Mouse (Mus musculus): ENCODE measurements around the gene Ifna1. TPM values are rescaled to one million over a fixed set of nuclear protein-coding genes. Genes with fewer than 3 reads are reported as not detected.
"Not testable (repeated sequence)": the region's sequence is repeated elsewhere in the genome, so short reads cannot be mapped to it uniquely, and the experiment has no call there.

Gene Ifna1
- polyA plus RNA-seq (2012; rRNA removed): not detected in 2 replicates

DNA sequence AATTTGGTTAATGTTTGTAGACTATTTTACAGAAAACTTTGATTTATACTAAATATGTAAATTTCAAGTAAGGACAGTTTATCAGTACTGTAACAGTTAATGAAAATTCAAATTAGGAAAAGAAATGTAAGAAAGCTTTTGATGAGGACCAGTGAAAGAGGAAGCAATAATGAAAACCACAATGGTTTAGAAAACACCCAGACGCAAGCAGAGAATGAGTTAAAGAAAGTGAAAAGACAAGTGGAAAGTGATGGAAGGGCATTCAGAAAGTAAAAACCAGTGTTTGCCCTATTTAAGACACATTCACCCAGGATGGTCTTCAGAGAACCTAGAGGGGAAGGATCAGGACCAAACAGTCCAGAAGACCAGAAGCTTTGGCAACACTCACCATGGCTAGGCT, at the start of gene Ifna1:
Gene Ifna1 (plus strand): TSS at position 390 of the 400 bp plus-strand sequence.
- no peak for DNase-seq (ENCODE audit: low read depth)
- no peak for TF ChIP-seq POLR2A (IDR thresholded peaks at IDR 0.05; ENCODE audit: borderline replicate concordance, extremely low read depth, insufficient read depth, insufficient read length, poor library complexity, severe bottlenecking)
- no peak for TF ChIP-seq CTCF (IDR thresholded peaks at IDR 0.05; ENCODE audit: borderline replicate concordance, extremely low read depth, insufficient read depth, insufficient read length)

DNA sequence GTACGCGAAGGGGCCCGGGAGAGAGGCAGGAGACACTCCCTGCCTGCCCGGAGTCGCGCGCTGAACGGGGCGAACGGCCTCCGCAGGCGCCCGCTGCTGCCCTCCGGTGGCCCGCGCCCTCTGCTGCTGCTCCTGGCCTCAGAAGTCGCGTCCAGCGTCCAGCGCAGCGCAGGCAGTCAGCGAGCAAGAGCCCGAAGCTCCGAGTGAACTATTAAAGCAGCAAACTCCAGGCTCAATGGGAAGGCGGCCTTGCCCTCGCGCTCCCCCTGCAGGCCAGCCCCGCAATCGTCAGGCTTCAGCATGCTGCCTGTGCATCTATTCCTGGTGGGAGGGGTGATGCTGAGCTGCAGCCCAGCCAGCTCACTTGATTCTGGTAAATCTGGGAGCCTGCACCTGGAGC, 46.9 kb upstream of the Ifna1 start, which contains the start of gene Gm13287:
Gene Gm13287 (plus strand): TSS at position 301 of the 400 bp plus-strand sequence.
- DNase-seq (ENCODE audit: low read depth): not testable (repeated sequence)

DNA sequence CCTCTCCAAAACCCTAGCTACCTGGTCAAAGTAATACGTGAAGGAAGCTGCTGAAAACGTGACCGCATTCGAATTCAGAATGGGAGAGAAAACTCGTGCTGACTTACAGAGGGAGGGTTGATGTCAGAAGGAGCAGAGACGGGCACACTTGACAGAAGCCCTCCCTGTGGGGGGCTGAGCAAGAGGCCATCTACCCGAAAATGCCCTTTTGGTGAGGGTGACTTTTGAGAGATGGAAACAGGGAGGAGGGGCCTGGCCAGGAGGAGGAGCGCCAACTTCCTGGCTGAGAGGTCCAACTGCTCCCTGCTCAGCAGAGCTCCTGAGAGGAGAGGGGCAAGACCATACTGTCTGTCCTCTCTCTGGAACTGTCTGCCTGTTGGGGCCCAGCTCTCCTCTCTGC, 44.7 kb upstream of the Ifna1 start, which contains the start of gene Gm13288:
Gene Gm13288 (plus strand): TSS at position 301 of the 400 bp plus-strand sequence.
- DNase-seq (ENCODE audit: low read depth): not testable (repeated sequence)

DNA sequence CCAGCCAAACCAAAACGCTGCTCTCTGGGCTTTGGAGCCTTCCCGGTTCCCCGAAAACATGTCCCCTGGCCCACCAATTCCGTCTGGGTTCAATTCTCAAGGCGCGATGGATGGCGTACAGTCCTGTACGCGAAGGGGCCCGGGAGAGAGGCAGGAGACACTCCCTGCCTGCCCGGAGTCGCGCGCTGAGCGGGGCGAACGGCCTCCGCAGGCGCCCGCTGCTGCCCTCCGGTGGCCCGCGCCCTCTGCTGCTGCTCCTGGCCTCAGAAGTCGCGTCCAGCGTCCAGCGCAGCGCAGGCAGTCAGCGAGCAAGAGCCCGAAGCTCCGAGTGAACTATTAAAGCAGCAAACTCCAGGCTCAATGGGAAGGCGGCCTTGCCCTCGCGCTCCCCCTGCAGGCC, 44.1 kb upstream of the Ifna1 start:
- not testable (repeated sequence) for DNase-seq (ENCODE audit: low read depth)

DNA sequence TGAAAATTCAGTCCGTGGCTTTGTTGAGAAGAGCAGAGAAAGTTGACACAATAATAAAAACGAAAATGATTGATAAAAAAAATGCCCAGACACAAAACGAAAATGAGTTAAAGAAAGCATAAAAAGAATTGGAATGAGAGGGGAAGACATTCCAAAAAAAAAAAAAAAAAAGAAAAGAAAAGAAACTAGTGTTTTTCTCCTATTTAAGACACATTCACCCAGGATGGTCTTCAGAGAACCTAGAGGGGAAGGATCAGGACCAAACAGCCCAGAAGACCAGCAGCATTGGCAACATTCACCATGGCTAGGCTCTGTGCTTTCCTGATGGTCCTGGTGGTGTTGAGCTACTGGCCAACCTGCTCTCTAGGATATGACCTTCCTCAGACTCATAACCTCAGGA, 34.0 kb upstream of the Ifna1 start, which contains the start of gene Ifna7:
Gene Ifna7 (plus strand): TSS at position 301 of the 400 bp plus-strand sequence.
- DNase-seq (ENCODE audit: low read depth): no peak
- TF ChIP-seq POLR2A (IDR thresholded peaks at IDR 0.05; ENCODE audit: borderline replicate concordance, extremely low read depth, insufficient read depth, insufficient read length, poor library complexity, severe bottlenecking) (no peak), CTCF (IDR thresholded peaks at IDR 0.05; ENCODE audit: borderline replicate concordance, extremely low read depth, insufficient read depth, insufficient read length) (no peak)

DNA sequence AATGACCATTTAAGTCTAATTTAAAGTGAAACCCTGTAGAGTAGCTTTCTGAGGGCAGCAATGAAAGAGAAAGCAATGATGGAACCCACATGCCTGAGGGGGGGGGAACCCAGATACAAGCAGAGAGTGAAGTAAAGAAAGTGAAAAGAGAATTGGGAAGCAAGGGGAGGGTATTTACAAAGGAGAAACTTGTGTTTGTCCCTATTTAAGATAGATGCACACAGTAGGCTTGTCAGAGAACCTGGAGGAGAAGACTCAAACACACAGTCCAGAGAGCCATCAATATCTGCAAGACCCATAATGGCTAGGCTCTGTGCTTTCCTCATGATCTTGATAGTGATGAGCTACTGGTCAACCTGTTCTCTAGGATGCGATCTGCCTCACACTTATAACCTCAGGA, 30.2 kb upstream of the Ifna1 start, which contains the start of gene Ifna11:
Gene Ifna11 (plus strand): TSS at position 301 of the 400 bp plus-strand sequence.
- no peak for DNase-seq (ENCODE audit: low read depth)
- no peak for TF ChIP-seq CTCF (IDR thresholded peaks at IDR 0.05; ENCODE audit: borderline replicate concordance, extremely low read depth, insufficient read depth, insufficient read length)
- no peak for TF ChIP-seq POLR2A (IDR thresholded peaks at IDR 0.05; ENCODE audit: borderline replicate concordance, extremely low read depth, insufficient read depth, insufficient read length, poor library complexity, severe bottlenecking)

DNA sequence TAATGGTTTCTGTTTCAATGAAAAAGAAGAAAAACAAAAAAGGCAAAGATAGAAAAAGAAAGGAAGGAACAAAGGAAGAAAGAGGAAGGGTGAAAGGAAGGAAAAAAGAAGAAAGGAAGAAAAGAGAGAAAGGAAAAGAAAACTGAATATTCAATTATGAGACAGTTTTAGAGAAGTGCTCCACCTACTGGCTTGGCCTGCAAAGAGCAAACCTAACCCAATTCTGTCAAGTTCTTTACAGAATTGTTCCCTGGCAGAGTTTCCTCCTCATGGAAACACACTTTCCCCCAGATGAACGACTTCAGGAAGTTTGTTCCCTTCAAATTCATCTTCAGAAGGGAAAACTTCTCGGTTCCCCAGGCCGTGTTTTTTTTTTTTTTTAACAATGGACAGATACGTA, 26.9 kb upstream of the Ifna1 start:
- TF ChIP-seq POLR2A (IDR thresholded peaks at IDR 0.05; ENCODE audit: borderline replicate concordance, extremely low read depth, insufficient read depth, insufficient read length, poor library complexity, severe bottlenecking) (no peak), CTCF (IDR thresholded peaks at IDR 0.05; ENCODE audit: borderline replicate concordance, extremely low read depth, insufficient read depth, insufficient read length) (peak; percentile 47; the same call in 1 of the 2 replicates)
- DNase-seq (ENCODE audit: low read depth): peak; percentile 21

DNA sequence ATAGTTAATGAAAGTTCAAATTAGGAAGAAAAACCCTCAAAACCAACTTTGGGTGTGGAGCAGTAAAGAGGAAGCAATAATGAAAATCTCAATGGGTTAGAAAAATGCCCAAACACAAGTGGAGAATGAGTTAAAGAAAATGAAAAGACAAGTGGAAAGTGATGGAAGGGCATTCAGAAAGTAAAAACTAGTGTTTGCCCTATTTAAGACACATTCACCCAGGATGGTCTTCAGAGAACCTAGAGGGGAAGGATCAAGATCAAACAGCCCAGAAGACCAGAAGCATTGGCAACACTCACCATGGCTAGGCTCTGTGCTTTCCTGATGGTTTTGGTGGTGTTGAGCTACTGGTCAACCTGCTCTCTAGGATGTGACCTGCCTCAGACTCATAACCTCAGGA, 22.8 kb upstream of the Ifna1 start, which contains the start of gene Ifna6:
Gene Ifna6 (plus strand): TSS at position 301 of the 400 bp plus-strand sequence.
- DNase-seq (ENCODE audit: low read depth): not testable (repeated sequence)

DNA sequence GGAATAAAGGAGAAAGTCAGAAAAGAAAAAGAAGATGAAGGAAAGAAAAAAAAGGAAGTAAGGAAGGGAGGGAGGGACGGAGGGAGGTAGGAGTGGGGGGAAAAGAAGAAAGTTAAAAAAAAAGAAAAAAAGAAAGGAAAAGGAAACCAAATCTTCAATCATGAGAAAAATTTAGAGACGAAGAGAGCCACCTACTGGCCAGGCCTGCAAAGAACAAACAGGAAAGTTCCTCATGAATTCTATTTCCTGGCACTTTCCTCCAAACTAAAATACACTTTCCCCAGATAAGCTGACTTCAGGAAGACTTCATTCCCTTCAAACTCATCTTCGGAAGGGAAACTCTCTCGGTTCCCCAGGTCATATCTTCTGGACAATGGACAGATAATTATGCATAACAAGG, 19.4 kb upstream of the Ifna1 start:
- peak; percentile 41; the same call in 1 of the 2 replicates for TF ChIP-seq CTCF (IDR thresholded peaks at IDR 0.05; ENCODE audit: borderline replicate concordance, extremely low read depth, insufficient read depth, insufficient read length)
- no peak for TF ChIP-seq POLR2A (IDR thresholded peaks at IDR 0.05; ENCODE audit: borderline replicate concordance, extremely low read depth, insufficient read depth, insufficient read length, poor library complexity, severe bottlenecking)
- peak; percentile 38 for DNase-seq (ENCODE audit: low read depth)

DNA sequence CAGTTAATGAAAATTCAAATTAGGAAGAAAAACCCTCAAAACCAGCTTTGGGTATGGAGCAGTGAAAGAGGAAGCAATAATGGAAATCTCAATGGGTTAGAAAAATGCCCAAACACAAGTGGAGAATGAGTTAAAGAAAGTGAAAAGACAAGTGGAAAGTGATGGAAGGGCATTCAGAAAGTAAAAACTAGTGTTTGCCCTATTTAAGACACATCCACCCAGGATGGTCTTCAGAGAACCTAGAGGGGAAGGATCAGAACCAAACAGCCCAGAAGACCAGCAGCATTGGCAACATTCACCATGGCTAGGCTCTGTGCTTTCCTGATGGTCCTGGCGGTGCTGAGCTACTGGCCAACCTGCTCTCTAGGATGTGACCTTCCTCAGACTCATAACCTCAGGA, 14.7 kb upstream of the Ifna1 start, which contains the start of gene Ifna5:
Gene Ifna5 (plus strand): TSS at position 301 of the 400 bp plus-strand sequence.
- not testable (repeated sequence) for DNase-seq (ENCODE audit: low read depth)

DNA sequence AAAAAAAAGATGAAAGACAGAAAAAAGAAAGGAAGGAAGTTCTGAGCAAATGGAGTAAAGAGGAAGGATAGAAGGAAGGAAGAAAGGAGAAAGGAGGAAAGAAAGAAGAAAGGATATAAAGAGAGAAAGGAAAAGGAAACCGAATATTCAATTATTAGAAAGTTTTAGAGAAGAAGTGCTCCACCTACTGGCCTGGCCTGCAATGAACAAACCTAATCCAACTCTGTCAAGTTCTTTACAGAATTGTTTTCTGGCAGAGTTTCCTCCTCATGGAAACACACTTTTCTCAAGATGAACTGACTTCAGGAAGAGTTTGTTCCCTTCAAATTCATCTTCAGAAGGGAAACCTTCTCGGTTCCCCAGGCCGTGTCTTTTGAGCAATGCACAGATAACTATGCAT, 11.1 kb upstream of the Ifna1 start:
- peak; percentile 21 for DNase-seq (ENCODE audit: low read depth)
- TF ChIP-seq POLR2A (IDR thresholded peaks at IDR 0.05; ENCODE audit: borderline replicate concordance, extremely low read depth, insufficient read depth, insufficient read length, poor library complexity, severe bottlenecking) (no peak), CTCF (IDR thresholded peaks at IDR 0.05; ENCODE audit: borderline replicate concordance, extremely low read depth, insufficient read depth, insufficient read length) (peak; percentile 31; the same call in 1 of the 2 replicates)

DNA sequence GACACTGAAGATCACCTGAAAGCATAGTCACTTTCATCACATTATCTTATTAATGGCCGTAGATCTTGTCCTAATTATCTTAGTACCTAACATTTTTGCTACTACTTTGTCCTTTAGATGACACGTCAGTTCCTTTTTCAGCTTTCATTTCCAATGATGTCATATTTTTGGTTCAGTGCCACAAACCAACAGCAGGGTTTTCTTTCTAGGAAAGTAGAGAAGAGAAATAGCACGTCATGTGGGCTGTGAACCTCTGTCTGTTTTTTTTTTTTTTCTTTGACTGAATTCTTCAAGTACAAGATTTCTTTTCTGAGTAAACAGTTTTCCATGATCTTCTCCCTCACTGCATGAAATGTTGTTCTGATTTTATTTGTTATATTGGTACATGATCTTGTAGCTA, 9.8 kb upstream of the Ifna1 start:
- TF ChIP-seq CTCF (IDR thresholded peaks at IDR 0.05; ENCODE audit: borderline replicate concordance, extremely low read depth, insufficient read depth, insufficient read length) (no peak), POLR2A (IDR thresholded peaks at IDR 0.05; ENCODE audit: borderline replicate concordance, extremely low read depth, insufficient read depth, insufficient read length, poor library complexity, severe bottlenecking) (no peak)
- DNase-seq (ENCODE audit: low read depth): no peak

DNA sequence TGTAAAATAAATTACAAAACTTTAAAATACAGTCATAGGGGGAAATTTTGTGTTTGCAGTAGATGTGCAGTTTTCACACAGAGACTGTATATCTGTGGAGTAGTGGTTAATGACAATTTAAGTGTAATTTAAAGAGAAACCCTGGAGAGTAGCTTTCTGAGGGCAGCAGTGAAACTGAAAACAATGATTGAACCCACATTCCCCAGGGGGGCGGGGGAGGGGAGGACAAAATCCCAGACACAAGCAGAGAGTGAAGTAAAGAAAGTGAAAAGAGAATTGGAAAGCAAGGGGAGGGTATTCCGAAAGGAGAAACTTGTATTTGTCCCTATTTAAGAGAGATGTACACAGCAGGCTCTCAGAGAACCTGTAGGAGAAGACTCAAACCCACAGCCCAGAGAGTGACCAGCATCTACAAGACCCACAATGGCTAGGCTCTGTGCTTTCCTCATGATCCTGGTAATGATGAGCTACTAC, 8.4 kb upstream of the Ifna1 start, which contains the start of gene Ifna4:
Gene Ifna4 (plus strand): TSS at position 424 of the 474 bp plus-strand sequence.
- TF ChIP-seq POLR2A (IDR thresholded peaks at IDR 0.05; ENCODE audit: borderline replicate concordance, extremely low read depth, insufficient read depth, insufficient read length, poor library complexity, severe bottlenecking) (no peak), CTCF (IDR thresholded peaks at IDR 0.05; ENCODE audit: borderline replicate concordance, extremely low read depth, insufficient read depth, insufficient read length) (no peak)
- no peak for DNase-seq (ENCODE audit: low read depth)
